Mouse (Mus musculus) olfactory bulb, adult 2 months (tissue): ENCODE data around the gene Entpd1. TPM values are rescaled to one million over a fixed set of nuclear protein-coding genes. Genes with fewer than 3 reads are reported as not detected.
"Not testable (repeated sequence)": the region's sequence is repeated elsewhere in the genome, so short reads cannot be mapped to it uniquely, and the experiment has no call there.

Experiments used
- H3K27ac ChIP-seq: fragments of 200-500 bp; 2 replicates; pipeline ENCODE4 v1.5.1; 2012; ENCODE audit warnings: low read depth, low read length; ENCODE audit not compliant: insufficient read depth
- H3K4me1 ChIP-seq: fragments of 200-500 bp; 2 replicates; pipeline ENCODE4 v1.6.1; 2012; ENCODE audit warnings: low read length; ENCODE audit not compliant: control insufficient read depth, insufficient read depth
- H3K4me3 ChIP-seq: fragments of 200-500 bp; 2 replicates; pipeline ENCODE4 v1.5.1; 2012; ENCODE audit warnings: mild to moderate bottlenecking, low read depth, low read length, moderate library complexity; ENCODE audit not compliant: insufficient read depth
- CTCF ChIP-seq: fragments of 200-500 bp; IDR thresholded peaks from 2 replicates; pipeline ENCODE4 v1.5.1; 2012; ENCODE audit warnings: low read depth, mild to moderate bottlenecking, low read length, moderate library complexity; ENCODE audit not compliant: insufficient read depth
- POLR2A ChIP-seq: fragments of 200-500 bp; IDR thresholded peaks from 2 replicates; pipeline ENCODE4 v1.6.1; 2012; ENCODE audit warnings: mild to moderate bottlenecking, low read depth, low read length, moderate library complexity; ENCODE audit not compliant: insufficient read depth
- WGBS: fragments of 180-500 bp; shearing (Covaris S2); methylation state at CpG from one replicate; pipeline ENCODE4 v1.1.7; 2018; 5-methylcytosine and 5-hydroxymethylcytosine counted together
- polyA plus RNA-seq: library from polyadenylated mRNA; stranded (reverse); fragments of >200 nt; gene quantifications from 2 replicates; pipeline ENCODE4 v1.2.4, GENCODE M21; 2012; ENCODE audit warnings: low replicate concordance; ENCODE audit not compliant: missing spikeins, insufficient read depth, insufficient read length

Entpd1 gene
- polyA plus RNA-seq, 1 experiment, result not detected

- TF ChIP-seq CTCF (no peak), POLR2A (no peak)
- Histone ChIP-seq H3K27ac (no peak overlapping the region), H3K4me3 (no peak overlapping the region), H3K4me1 (0 out of 2 replicates have a peak, but pooled peaks cover 2% of the 10 kb centered on the region)
- 92% methylated on average over 6 of the region's 6 CpGs for WGBS
Observed at GRCm38 (mm10) chr19:40607676-40608075, 4.5 kb upstream of the Entpd1 start.

- H3K4me3 ChIP-seq, result no peak overlapping the region
- no peak for TF ChIP-seq CTCF
- TF ChIP-seq POLR2A, result no peak
- H3K27ac ChIP-seq, result no peak overlapping the region
- 77% methylated on average over 7 of the region's 7 CpGs for WGBS
- 0 out of 2 replicates have a peak, but pooled peaks cover 2% of the 10 kb centered on the region for H3K4me1 ChIP-seq
Observed at GRCm38 (mm10) chr19:40614811-40615210, 2.6 kb downstream of the Entpd1 start.

- Histone ChIP-seq H3K27ac (no peak overlapping the region), H3K4me1 (0 out of 2 replicates have a peak, but pooled peaks cover 2% of the 10 kb centered on the region), H3K4me3 (no peak overlapping the region)
- 68% methylated on average over 7 of the region's 7 CpGs for WGBS
- TF ChIP-seq CTCF (no peak), POLR2A (no peak)
Observed at GRCm38 (mm10) chr19:40616021-40616420, 3.9 kb downstream of the Entpd1 start.

- not testable (repeated sequence) for H3K4me1 ChIP-seq, H3K4me3 ChIP-seq, H3K27ac ChIP-seq
- WGBS, result 71% methylated on average over 16 of the region's 26 CpGs
Observed at GRCm38 (mm10) chr19:40621616-40622015, 9.4 kb downstream of the Entpd1 start.

- H3K27ac ChIP-seq, result no peak overlapping the region
- no peak overlapping the region for H3K4me3 ChIP-seq
- H3K4me1 ChIP-seq, result no peaks in the 10 kb centered on the region
- TF ChIP-seq POLR2A (no peak), CTCF (no peak)
- 60% methylated on average over 12 of the region's 12 CpGs for WGBS
Observed at GRCm38 (mm10) chr19:40625935-40626334, 13.8 kb downstream of the Entpd1 start.

- H3K4me3 ChIP-seq, result no peak overlapping the region
- H3K4me1 ChIP-seq, result no peaks in the 10 kb centered on the region
- no peak overlapping the region for H3K27ac ChIP-seq
- TF ChIP-seq POLR2A (no peak), CTCF (no peak)
Observed at GRCm38 (mm10) chr19:40628950-40629349, 16.8 kb downstream of the Entpd1 start.

- Histone ChIP-seq H3K27ac (peak overlapping the region; percentile 2; the same call in 1 of the 2 replicates), H3K4me1 (no peaks in the 10 kb centered on the region), H3K4me3 (no peak overlapping the region)
- TF ChIP-seq CTCF (no peak), POLR2A (no peak)
- 43% methylated on average over 3 of the region's 3 CpGs for WGBS
Observed at GRCm38 (mm10) chr19:40630096-40630495, 17.9 kb downstream of the Entpd1 start.

- Histone ChIP-seq H3K4me1 (no peaks in the 10 kb centered on the region), H3K27ac (no peak overlapping the region), H3K4me3 (no peak overlapping the region)
- TF ChIP-seq POLR2A, result no peak
- no peak for TF ChIP-seq CTCF
- WGBS, result 49% methylated on average over 7 of the region's 7 CpGs
Observed at GRCm38 (mm10) chr19:40630606-40631005, 18.4 kb downstream of the Entpd1 start.

- H3K4me1 ChIP-seq, result no peaks in the 10 kb centered on the region
- TF ChIP-seq POLR2A, result no peak
- WGBS, result 82% methylated on average over 3 of the region's 3 CpGs
- H3K4me3 ChIP-seq, result no peak overlapping the region
- no peak overlapping the region for H3K27ac ChIP-seq
Observed at GRCm38 (mm10) chr19:40632193-40632592, 20.0 kb downstream of the Entpd1 start.

GRCm38 (mm10) chr19:40632668-40633067, 20.5 kb downstream of the Entpd1 start:
- WGBS, result 90% methylated on average over 5 of the region's 5 CpGs
- no peak overlapping the region for H3K27ac ChIP-seq
- TF ChIP-seq CTCF, result no peak
- TF ChIP-seq POLR2A, result no peak
- no peak overlapping the region for H3K4me3 ChIP-seq
- H3K4me1 ChIP-seq, result no peaks in the 10 kb centered on the region
